Mouse (Mus musculus) brain, adult 2 months (tissue): ENCODE data around the gene Pla2r1.
A peak's percentile ranks its signal among the peaks of the same experiment; 100 is the strongest.

ENCODE experiments used
- DNase-seq: peaks from one replicate; pipeline ENCODE4 v3.0.0; 2011; ENCODE audit warnings: low read depth, low spot score

Gene Pla2r1

GRCm38 (mm10) chr2:60503991-60504390 is 49.1 kb downstream of the Pla2r1 start:
- no peak for DNase-seq

- DNase-seq = no peak
Observed at GRCm38 (mm10) chr2:60500583-60501116, 52.5 kb downstream of the Pla2r1 start.

- peak; percentile 71 for DNase-seq
Observed at GRCm38 (mm10) chr2:60479906-60480305, 73.2 kb downstream of the Pla2r1 start.

DNA sequence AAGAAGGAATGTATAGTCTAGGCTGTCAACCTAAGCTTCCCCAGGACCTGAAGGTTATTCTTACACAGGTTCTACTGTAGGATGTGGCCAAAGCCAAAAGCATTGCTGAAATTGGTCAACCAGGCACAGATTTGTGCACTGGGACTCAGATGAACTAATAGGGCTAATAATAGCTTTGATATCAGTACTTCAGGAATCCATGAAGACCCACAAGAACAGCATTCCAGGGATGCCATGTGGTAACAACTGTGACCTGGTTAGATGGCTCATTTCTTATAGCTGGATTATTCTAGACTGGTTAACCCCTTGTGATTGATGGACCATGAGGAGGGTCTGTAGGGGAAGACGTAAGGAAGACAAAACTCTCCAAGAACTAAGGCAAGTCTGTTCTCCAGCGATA is 74.3 kb downstream of the Pla2r1 start:
- DNase-seq = no peak

DNA sequence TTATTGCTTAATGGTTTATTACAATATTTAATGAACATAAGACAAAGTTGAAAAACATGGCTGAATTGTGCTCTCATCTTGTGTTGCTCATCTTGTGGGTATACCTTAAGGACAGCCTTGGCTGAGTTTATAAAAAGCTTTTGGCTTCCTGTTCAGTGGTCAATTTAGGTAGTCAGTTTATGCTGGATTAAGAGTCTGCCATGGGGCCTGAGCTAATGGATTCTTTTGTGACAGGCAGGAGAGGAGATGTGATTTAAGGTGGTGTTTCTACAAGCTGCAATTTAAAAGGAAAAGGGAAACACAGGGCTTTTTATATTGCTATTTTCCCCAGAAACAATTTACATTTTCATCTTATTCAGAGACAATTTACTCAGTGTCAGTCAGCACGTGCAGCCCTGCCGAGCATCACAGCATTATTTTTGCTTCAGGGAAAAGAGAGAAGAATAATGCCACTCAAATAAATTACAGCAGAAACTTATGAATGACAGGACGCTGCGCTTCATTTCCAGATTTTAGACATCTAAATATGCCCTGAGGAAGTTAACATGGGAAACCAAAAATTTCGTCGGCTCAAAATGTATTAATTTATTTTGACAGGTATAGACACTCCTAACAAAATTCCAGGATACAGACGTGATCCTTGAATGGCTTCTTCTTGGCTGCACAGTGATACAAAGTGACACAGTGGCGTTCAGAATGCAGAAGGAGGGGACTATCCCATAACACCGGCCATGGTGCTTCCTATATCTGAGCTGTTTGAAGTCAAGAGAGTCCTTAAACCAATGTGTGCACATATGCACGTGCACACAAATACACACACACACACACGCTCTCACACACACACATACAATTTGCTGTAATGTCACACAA is 84.0 kb downstream of the Pla2r1 start:
- DNase-seq = no peak

DNA sequence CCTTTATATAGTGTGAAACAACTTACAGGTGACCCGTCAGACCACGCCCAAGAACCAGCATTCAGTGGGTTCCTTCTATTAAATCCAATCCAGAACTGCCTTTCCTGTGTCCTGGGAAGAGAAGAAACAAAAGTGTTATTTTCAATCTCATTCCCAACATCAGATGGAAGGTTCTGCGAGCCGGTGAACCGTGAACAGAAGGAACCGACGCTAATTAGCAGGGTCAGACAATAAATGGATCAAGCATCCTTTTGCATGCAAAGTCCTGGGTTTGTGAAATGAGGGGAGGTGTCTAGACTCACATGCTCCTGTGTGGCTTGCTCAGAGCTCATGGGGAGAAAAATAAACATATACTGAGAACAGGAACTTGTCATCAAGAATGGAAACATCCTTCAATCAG is 100.7 kb downstream of the Pla2r1 start:
- DNase-seq = no peak

DNA sequence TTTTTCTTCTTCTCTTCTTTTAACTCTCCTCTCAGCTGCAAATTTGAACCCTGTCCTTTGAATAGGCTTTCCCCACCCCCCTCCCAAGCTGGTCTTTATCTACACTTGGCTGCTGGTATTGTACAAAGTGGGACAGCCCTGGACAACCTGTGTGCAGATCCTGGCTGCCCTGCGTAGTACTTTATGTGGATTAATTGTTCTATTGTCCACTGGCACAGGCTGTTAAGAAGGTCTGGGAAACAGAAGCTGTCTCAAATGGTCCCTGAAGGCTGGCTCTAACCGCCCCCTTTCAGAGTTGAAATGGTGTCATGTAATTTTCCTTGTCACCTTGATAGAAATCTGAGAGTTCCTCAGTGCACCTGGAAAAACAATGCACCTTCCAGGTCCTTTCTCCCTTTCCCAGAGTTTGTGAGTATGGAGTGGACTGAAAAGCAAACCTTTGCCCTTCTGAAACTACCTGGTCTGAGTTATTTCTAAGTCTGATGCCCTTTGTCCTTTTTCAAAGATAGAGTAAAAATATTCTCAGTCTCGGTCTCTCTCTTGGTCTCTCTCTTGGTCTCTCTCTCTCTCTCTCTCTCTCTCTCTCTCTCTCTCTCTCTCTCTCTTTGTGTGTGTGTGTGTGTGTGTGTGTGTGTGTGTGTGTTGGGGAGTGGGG is 101.9 kb downstream of the Pla2r1 start:
- DNase-seq = no peak

DNA sequence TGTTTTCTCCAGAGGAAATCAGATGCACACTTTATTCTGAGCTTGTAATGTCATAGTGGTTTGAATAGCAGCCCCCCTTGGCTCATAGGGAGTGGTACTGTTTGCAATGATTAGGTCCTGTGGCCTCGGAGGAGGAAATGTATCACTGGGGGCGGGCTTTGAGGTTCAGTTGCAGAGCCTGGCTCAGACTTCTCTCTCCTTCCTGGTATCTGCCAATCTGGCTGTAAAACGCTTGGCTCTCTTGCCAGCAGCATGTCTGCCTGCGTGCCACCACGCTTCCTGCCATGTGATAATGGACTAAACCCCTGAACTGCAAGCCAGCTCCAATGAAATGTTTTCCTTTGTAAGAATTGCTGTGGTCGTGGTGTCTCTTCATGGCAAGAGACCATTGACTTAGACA is 103.4 kb downstream of the Pla2r1 start:
- DNase-seq = peak; percentile 11

DNA sequence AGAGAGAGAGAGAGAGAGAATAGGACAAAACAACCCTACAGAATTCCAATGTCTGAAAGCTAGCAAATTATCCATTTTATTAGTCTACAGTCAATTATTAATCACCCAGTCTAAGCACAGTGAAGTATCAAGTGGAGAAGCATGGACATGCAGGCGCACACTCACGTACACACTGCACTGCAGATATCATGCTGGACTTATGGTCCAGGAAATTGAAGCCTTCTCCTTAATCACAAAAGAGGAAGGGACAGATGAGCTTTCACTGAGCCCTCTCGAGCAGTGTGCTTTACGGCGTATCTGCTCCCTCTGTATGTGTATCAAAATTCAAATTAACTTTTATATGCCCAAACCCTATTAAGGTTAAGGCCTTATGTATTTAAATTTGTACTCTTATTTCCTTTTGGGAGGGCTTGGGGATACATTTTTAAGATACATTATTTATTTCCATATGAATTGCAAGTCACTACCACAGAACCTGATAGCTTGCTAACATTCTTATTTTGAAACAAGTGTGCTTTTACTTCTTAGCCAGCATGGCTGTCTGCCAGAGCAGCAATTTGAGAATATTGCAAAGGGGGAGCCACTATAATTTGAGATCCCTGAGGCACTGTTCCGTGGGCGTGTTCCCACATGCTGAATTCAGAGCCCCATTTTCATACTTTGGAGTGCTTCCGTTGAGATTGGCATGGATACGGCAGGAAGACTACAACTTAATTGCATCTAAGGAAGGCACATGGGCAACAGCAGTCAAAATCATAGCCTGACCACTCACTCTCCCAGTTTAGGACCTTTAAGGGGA is 108.2 kb downstream of the Pla2r1 start:
- DNase-seq = peak; percentile 87

DNA sequence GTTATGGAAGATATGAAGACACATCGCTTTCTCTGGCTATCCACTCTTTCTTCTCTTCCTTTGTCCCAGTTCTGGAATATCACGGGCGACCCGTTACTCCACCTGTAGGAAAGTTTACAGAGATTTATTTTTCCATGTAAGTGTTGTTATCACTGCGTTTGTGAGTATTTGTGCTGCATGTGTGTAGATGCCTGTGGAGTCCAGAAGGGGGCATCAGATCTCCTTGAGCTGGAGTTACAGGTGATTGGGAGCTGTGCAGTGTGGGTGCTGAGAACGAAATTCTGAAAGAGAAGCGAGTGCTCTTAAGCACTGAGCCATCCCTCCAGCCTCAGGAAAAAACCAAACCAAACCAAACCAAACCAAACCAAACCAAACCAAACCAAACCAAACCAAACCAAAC is 109.8 kb downstream of the Pla2r1 start:
- no peak for DNase-seq

- DNase-seq = peak; percentile 45
Observed at GRCm38 (mm10) chr2:60441875-60442274, 111.2 kb downstream of the Pla2r1 start.

DNA sequence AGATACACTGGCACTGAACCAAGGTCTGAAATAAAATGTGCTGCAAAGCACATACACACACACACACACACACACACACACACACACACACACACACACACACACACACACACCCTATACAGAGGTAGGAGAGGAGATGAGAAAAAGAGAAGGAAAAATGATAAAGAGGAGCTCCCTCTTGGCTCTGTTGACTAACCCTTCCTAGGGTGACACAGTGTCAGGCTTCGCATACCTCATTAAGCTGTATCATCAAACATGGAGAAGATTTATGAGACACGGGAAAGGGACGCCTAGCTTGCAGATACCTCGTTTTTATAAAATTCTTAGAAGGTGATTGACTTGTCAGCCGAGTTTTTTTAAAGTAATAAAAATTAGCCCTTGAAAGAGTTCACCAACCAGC is 116.3 kb downstream of the Pla2r1 start:
- DNase-seq = no peak

DNA sequence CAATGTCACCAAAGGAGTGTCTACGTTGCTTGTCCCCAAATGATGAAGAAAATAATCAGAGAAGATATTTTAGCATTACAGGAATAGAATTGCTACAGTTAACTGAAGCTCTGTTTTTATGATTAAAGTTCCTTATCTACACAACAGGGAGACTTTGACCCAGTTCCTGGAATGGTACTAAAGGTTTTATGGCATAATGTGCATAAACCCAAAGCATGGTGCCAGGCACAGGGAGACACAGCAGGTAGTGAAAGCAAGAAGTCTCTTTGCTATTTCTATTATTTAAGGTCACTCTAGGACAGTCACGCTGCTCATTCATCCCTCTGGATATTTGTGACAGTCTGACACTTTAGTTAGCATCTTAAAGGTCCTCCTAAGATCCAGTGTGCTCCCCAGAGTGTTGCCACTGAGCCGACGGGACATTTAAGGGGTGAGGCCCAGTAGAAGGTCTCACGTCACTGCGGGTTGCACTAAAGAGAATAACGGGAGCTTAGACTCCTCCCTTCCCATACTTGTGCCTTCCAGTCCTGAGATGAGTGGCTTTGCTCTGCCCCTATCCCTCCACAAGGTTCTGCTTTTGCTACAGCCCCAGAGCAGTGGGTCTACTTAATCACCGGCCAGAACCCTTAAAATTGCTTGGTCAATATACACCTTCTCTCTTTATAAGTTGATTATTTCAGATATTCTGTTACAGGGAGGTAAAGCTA is 122.6 kb downstream of the Pla2r1 start:
- DNase-seq = no peak

DNA sequence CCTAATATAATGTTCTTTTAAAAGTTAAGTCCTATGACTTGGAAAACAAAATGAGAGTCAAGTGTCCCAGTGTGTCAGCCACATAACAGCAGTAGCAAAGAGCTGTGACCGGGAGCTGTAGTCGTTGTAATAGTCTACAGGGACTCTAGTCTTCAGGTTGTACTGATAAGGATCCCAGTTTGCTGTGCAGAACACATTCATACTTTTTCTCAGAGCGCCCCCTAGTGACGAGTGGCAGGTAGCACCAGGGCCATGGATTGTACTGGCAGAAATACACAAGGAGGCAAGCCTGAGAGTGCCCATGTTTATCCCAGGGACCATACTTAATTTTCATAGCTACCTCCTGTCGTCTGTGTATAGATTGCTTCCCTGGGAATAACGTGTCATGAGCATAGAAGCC is 135.0 kb downstream of the Pla2r1 start:
- DNase-seq = peak; percentile 70

GRCm38 (mm10) chr2:60414334-60414733 is 138.8 kb downstream of the Pla2r1 start:
- DNase-seq = no peak

DNA sequence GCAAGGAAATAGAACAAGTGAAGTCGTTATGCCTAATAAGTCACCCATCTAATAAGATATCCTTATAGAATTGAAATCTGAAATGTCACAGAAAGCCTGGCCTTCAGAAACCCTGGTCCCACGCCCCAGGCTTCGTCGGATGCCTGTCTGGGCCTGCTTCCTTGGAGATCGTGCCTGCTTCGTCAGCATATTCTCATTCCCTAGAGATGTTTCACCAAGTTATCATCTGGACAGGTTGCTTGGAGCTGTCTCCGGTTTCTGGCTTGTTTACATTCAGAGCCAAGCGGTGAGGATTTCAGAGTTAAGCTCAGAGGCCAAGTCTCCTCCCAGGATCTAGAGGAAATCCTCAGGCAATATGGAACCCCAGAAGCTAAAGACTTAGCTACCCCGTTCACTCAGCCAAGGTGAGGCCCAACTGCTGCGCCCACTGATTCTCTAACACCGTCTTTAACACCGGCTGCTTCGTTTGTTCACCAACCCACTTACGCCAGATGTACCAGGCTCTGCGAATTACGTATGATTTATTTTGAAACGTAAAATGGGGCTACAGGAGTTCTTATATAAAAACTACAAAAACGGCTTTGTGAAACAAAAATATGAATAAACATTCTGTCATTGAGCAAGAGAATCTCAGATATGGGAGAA is 140.0 kb downstream of the Pla2r1 start:
- DNase-seq = peak; percentile 69

GRCm38 (mm10) chr2:60411181-60411580 is 141.9 kb downstream of the Pla2r1 start:
- DNase-seq = no peak

DNA sequence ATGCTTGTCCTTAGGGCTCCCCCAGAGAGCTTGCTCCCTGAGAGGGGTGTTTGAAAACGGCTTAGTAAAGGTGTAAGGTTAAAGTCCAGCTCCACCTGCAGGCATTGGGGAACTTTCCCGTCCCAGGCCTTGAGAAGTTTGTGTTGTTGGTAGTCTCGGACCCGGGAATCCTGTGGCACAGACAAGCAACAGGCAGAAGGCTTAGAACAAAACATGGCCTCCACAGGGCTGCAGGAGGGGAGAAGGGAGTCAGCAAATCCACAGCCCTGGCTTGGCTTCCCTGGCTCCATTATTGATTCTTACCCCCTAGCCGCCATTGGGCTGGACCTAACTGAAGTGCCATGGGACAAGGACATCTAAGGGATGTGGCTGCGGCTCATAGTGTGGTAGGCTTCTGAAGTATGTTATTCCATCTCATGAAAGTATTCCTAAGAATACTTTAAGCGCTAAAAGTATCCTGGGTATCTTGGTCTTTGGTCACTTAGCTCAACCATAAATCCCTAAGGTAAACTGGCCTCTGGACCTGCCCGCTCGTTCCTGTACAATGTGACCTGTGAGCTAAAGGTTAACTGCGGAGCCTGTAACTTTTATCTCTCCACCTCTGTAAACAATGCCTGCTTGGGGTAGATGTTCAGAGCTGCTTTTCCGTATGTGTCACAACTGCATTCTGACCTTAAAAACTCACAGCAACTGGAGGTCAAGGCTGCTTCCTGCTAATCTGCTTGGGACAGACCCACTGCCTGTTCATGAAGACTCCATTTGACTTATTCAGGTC is 142.9 kb downstream of the Pla2r1 start:
- DNase-seq = no peak

DNA sequence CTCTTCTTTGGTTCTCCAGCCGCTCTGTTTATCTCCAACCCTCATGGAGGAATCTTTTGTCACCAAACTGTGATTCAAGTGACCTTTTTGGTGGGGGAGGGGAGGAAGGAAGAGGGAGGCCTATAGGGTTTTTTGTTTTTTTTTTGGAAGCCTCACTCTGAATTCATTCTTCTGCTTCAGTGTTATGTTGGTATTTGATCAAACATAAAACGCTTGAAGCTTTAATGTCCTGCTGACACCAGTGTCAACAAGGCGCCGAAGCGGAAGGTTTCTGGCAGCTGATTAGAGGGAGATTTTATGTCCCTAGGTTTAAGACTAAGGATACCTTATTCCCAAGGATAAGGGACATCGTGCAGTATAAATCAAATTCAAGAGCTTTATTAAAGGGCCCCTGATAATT is 143.9 kb downstream of the Pla2r1 start:
- no peak for DNase-seq

GRCm38 (mm10) chr2:60407387-60407786 is 145.7 kb downstream of the Pla2r1 start:
- no peak for DNase-seq
